Mouse (Mus musculus) stomach, adult 2 months (tissue): ENCODE results near the gene Vwa5b2. TPM values are rescaled to one million over a fixed set of nuclear protein-coding genes. Genes with fewer than 3 reads are reported as not detected.

Experiments
- polyA plus RNA-seq: library from polyadenylated mRNA; depleted of rRNA; stranded (reverse); fragments of >200 nt; gene quantifications from 2 replicates; pipeline ENCODE4 v1.2.3, GENCODE M21; 2012; rRNA removed

Gene Vwa5b2
- polyA plus RNA-seq: 5.4 and 6.0 TPM in 2 replicates

DNA sequence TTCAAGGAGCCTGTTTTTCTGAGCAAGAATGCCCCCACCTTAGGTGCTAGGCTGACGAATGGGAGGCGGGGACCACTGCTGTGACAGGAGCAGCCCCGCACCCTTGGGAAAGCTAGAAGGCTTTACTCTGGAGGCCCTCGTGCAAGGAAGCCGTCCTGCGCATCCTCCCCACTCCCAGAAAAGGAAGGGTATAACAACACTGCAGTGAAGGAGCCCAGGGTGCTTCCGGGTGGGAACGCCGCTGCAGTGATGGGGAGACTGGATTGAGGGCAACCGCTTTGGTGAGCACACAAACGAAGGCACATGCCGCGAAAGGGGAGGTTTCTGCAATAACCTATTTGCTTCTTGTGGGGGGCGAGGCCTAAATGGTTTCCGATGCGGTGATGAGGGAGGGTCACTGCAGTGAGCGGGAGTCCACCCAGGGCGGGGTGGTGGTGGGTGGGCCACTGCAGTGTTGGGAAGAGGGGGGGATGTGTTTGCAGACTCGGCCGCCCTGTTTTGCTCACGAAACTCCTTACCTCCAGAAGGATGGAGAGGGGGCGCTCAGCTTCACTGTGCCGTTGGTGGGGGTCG, at the start of gene Vwa5b2:
Gene Vwa5b2 (plus strand): TSS at position 106 of the 573 bp plus-strand sequence.

DNA sequence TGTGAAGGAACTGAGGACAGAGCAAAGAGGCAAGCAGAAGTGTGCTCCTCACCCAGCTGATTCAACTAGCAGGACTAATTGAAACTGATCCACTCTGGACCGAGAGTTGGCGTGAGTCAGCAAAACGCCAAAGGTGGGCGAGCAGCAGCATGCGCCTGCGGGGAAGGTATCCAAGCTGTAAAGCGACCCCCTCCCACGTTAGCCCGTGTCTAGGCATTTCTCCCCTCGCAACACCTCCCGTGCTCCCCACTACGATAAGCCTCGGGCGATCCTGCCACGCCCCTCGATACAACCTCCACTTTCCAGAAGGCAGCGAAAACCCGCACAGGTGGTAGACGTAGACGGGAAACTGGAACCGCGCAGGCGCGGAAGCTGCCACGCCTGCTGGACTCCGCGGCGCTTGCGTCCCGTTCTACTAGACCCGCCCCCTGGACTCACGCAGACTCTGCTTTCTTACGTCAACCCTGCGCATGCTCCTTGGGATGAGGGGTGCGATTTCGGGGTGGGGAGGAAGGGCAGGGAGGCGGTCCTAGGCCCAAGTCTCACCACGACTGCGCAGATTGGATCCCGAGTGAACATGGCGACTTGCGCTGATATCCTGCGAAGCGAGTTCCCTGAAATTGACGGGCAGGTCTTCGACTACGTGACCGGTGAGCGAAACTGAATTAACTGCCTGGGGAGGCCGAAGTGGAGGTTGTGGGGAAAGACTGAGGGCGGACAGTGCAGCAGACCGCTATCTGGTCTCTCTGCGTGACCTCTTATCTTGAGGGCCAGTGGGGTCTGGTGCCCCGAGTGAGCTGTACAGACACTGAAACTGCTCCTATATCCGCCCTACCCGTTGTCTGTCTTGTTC, 40.9 kb upstream of the Vwa5b2 start, which contains the start of gene Abcf3:
Gene Abcf3 (plus strand): TSS at position 482 of the 853 bp plus-strand sequence.

DNA sequence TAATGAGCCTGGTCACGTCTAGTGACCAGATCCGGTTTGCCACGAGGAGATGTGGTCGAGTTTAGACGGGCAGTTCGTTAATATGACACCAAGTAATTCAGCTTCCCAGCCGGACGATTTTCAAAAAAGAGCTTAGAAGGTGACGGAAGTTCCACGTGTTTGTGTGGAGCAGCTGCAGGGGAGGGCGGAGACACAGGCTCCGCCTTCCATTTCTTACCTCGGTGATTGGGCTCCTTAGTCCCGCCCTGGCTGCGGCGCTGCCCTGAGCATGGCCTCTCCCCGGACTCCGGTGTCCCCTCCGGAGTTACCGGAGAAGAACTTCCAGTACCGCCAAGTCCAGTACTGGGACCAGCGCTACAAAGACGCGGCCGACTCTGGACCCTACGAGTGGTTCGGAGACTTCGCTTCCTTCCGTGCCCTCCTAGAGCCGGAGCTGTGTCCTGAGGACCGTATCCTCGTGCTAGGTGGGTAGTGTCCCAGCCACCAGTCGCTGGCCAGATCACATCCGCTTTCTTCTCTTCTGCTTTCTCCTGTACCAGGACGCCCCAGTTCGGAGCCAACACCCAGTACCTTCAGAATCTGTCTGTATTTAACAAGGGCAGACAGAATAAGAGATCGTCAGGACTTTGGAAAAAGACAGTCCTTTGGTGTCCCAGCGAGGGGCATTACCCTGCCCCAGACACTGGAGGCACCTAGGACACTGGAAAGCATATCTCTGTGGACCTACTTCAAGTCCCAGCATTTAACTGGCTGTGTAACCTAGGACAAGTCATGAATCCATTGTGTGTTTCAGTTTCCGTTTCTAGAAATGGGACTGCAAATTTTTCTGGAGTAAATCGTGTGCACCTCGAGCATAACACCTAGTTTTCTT, 22.3 kb downstream of the Vwa5b2 start, which contains the start of the genes Eef1akmt4, Gm49333 and Alg3:
Gene Eef1akmt4 (plus strand): TSS at position 237 of the 871 bp plus-strand sequence.
Gene Gm49333 (plus strand): TSS at position 254 of the 871 bp plus-strand sequence.
Gene Alg3 (minus strand): TSS at position 379 of the 871 bp plus-strand sequence.

DNA sequence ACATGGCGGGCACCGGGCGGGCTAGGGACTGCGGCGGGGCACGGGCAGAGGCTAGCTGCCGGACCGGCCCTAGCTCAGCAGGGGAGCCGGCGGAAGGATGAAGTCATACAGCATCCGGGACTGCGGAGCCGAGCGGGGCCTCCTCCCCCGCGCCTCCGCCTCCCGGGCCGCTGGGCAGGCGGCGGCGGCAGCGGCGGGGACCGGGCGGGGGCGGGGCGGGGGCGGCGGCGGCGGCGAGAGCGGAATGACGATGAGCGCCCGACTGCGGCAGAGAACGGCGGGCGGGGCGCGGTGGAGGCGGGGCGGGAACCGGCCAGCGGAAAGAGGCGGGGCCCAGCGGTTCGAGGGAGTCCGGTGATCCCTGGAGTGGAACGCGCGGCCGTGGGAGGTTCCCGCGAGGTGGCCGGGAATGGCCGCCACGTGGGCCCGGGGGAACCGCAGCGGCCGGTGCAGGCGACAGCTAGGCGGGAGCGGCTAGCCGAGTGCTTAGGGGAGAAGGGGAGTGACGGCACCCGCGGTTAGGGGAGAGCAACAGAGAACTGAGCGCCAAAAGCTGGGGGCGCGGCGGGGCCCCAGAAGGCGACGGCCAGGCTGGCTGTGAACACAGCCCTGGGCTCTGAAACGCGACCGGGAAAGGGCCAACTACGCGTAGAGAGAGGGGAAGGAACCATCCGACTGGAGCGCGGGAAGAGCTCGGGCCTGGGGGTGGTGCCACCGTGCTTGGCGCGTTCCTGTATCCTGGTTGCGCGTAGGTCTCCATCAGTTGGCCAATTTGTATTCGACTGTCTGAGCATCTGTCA, 32.1 kb downstream of the Vwa5b2 start, which contains the start of gene Camk2n2:
Gene Camk2n2 (minus strand): TSS at position 97 of the 800 bp plus-strand sequence.

GRCm38 (mm10) chr16:20629731-20630634, 40.7 kb downstream of the Vwa5b2 start, which contains the start of gene Ece2:
Gene Ece2 (plus strand): TSS chr16:20629828.

GRCm38 (mm10) chr16:20651076-20651946, 62.0 kb downstream of the Vwa5b2 start, which contains the start of gene Psmd2:
Gene Psmd2 (plus strand): TSS chr16:20651652.

Other genes with a start within 250 kb of the Vwa5b2 start
- 21.2 and 31.6 TPM in 2 replicates for gene Abcc5, start 163.1 kb upstream of the Vwa5b2 start, polyA plus RNA-seq
- 9.7 and 10.6 TPM in 2 replicates for gene Eif2b5, start 90.7 kb upstream of the Vwa5b2 start, polyA plus RNA-seq
- 19.6 and 25.7 TPM in 2 replicates for gene Dvl3, start 72.5 kb upstream of the Vwa5b2 start, polyA plus RNA-seq
- 164 and 178 TPM in 2 replicates for gene Ap2m1, start 54.0 kb upstream of the Vwa5b2 start, polyA plus RNA-seq
- 9.7 and 15.9 TPM in 2 replicates for gene Abcf3, start 40.9 kb upstream of the Vwa5b2 start, polyA plus RNA-seq
- gene Eef1akmt4, start 22.1 kb downstream of the Vwa5b2 start, polyA plus RNA-seq: 9.2 and 10.2 TPM in 2 replicates
- 0.11 TPM in 1 of 2 replicates, not detected in the other for gene Gm49333, start 22.1 kb downstream of the Vwa5b2 start, polyA plus RNA-seq
- gene Alg3, start 22.3 kb downstream of the Vwa5b2 start, polyA plus RNA-seq: 18.0 and 20.6 TPM in 2 replicates
- 5.6 and 9.2 TPM in 2 replicates for gene Camk2n2, start 31.8 kb downstream of the Vwa5b2 start, polyA plus RNA-seq
- gene Ece2, start 40.4 kb downstream of the Vwa5b2 start, polyA plus RNA-seq: 0.17 and 1.1 TPM in 2 replicates
- gene Psmd2, start 62.2 kb downstream of the Vwa5b2 start, polyA plus RNA-seq: 19.8 and 23.2 TPM in 2 replicates
- 180 and 189 TPM in 2 replicates for gene Eif4g1, start 78.8 kb downstream of the Vwa5b2 start, polyA plus RNA-seq
- 4.4 and 8.1 TPM in 2 replicates for gene Fam131a, start 103.8 kb downstream of the Vwa5b2 start, polyA plus RNA-seq
- 2.1 and 3.3 TPM in 2 replicates for gene Polr2h, start 128.2 kb downstream of the Vwa5b2 start, polyA plus RNA-seq
- gene Clcn2, start 128.3 kb downstream of the Vwa5b2 start, polyA plus RNA-seq: 40.6 and 44.8 TPM in 2 replicates
- gene Chrd, start 143.7 kb downstream of the Vwa5b2 start, polyA plus RNA-seq: 4.4 TPM in 2 replicates
- 1.5 and 1.6 TPM in 2 replicates for gene Thpo, start 145.0 kb downstream of the Vwa5b2 start, polyA plus RNA-seq